Mouse (Mus musculus): ENCODE results near the gene Rsph1. TPM values are rescaled to one million over a fixed set of nuclear protein-coding genes. Genes with fewer than 3 reads are reported as not detected.
A peak's percentile ranks its signal among the peaks of the same experiment; 100 is the strongest.

Gene Rsph1
- total RNA-seq, 1 experiment from 2014 or later, result not detected

- ATAC-seq (replicated peaks; ENCODE audit: insufficient number of reproducible peaks, low FRiP score, low TSS enrichment, poor library complexity, severe bottlenecking), result no peak
Observed at GRCm38 (mm10) chr17:31307756-31308155, 30.6 kb upstream of the Rsph1 start.

- no peak for ATAC-seq (replicated peaks; ENCODE audit: insufficient number of reproducible peaks, low FRiP score, low TSS enrichment, poor library complexity, severe bottlenecking)
Observed at GRCm38 (mm10) chr17:31305776-31306120, 28.6 kb upstream of the Rsph1 start.

- ATAC-seq (replicated peaks; ENCODE audit: insufficient number of reproducible peaks, low FRiP score, low TSS enrichment, poor library complexity, severe bottlenecking), result no peak
Observed at GRCm38 (mm10) chr17:31304895-31305775, 28.0 kb upstream of the Rsph1 start.

- ATAC-seq (replicated peaks; ENCODE audit: insufficient number of reproducible peaks, low FRiP score, low TSS enrichment, poor library complexity, severe bottlenecking), result no peak
Observed at GRCm38 (mm10) chr17:31303401-31303800, 26.2 kb upstream of the Rsph1 start.

- no peak for ATAC-seq (replicated peaks; ENCODE audit: insufficient number of reproducible peaks, low FRiP score, low TSS enrichment, poor library complexity, severe bottlenecking)
Observed at GRCm38 (mm10) chr17:31300736-31301135, 23.6 kb upstream of the Rsph1 start.

GRCm38 (mm10) chr17:31299981-31300380, 22.8 kb upstream of the Rsph1 start:
- ATAC-seq (replicated peaks; ENCODE audit: insufficient number of reproducible peaks, low FRiP score, low TSS enrichment, poor library complexity, severe bottlenecking), result no peak

GRCm38 (mm10) chr17:31298419-31299209, 21.4 kb upstream of the Rsph1 start:
- no peak for ATAC-seq (replicated peaks; ENCODE audit: insufficient number of reproducible peaks, low FRiP score, low TSS enrichment, poor library complexity, severe bottlenecking)

- no peak for ATAC-seq (replicated peaks; ENCODE audit: insufficient number of reproducible peaks, low FRiP score, low TSS enrichment, poor library complexity, severe bottlenecking)
Observed at GRCm38 (mm10) chr17:31297521-31297939, 20.3 kb upstream of the Rsph1 start.

GRCm38 (mm10) chr17:31295892-31296781, 19.0 kb upstream of the Rsph1 start:
- peak; percentile 60 for ATAC-seq (replicated peaks; ENCODE audit: insufficient number of reproducible peaks, low FRiP score, low TSS enrichment, poor library complexity, severe bottlenecking)

GRCm38 (mm10) chr17:31295215-31295891, 18.2 kb upstream of the Rsph1 start:
- peak; percentile 82 for ATAC-seq (replicated peaks; ENCODE audit: insufficient number of reproducible peaks, low FRiP score, low TSS enrichment, poor library complexity, severe bottlenecking)

GRCm38 (mm10) chr17:31294363-31295214, 17.4 kb upstream of the Rsph1 start:
- ATAC-seq (replicated peaks; ENCODE audit: insufficient number of reproducible peaks, low FRiP score, low TSS enrichment, poor library complexity, severe bottlenecking), result no peak

GRCm38 (mm10) chr17:31290859-31291258, 13.7 kb upstream of the Rsph1 start:
- peak; percentile 71 for ATAC-seq (replicated peaks; ENCODE audit: insufficient number of reproducible peaks, low FRiP score, low TSS enrichment, poor library complexity, severe bottlenecking)

- no peak for ATAC-seq (replicated peaks; ENCODE audit: insufficient number of reproducible peaks, low FRiP score, low TSS enrichment, poor library complexity, severe bottlenecking)
Observed at GRCm38 (mm10) chr17:31290311-31290710, 13.1 kb upstream of the Rsph1 start.

GRCm38 (mm10) chr17:31288999-31289726, 12.0 kb upstream of the Rsph1 start:
- ATAC-seq (replicated peaks; ENCODE audit: insufficient number of reproducible peaks, low FRiP score, low TSS enrichment, poor library complexity, severe bottlenecking), result peak; percentile 43; the same call in 1 of the 2 replicates

GRCm38 (mm10) chr17:31287216-31287615, 10.0 kb upstream of the Rsph1 start:
- ATAC-seq (replicated peaks; ENCODE audit: insufficient number of reproducible peaks, low FRiP score, low TSS enrichment, poor library complexity, severe bottlenecking), result no peak

- no peak for ATAC-seq (replicated peaks; ENCODE audit: insufficient number of reproducible peaks, low FRiP score, low TSS enrichment, poor library complexity, severe bottlenecking)
Observed at GRCm38 (mm10) chr17:31286492-31286891, 9.3 kb upstream of the Rsph1 start, which contains the start of gene Slc37a1. Gene Slc37a1 (plus strand): TSS chr17:31286792.

GRCm38 (mm10) chr17:31285867-31286266, 8.7 kb upstream of the Rsph1 start:
- peak; percentile 27; the same call in 1 of the 2 replicates for ATAC-seq (replicated peaks; ENCODE audit: insufficient number of reproducible peaks, low FRiP score, low TSS enrichment, poor library complexity, severe bottlenecking)

All from monocyte, adult 5-6 weeks (primary cell).